Mouse (Mus musculus) frontal cortex, postnatal 14 days (tissue): Measurements from ENCODE around the gene Tnfsf8.
A peak's percentile ranks its signal among the peaks of the same experiment; 100 is the strongest.

Experiments
- DNase-seq, 2 experiments: peaks; one replicate each; pipeline ENCODE4 v3.0.0; 2022; ENCODE audit warnings: low spot score in 2 of 2

Gene Tnfsf8

DNA sequence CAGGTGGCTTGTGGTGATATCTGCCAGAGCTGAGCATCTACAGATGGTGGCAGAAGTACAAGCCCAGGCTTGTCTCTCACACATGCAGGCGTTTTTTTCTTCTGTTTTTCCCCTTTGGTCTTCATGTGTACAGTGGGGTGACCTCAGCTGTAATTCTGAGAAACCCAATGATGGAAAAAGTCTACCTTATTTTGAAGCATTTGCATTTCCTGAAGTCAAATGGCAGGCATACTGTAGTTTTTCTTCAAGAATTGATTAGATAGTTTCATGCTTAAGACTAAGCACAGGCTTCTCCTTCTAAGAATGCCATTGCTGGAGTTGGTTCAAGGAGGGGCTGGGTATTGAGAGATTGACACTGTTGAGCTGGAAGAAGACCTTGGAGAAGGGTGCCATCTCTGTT, 18.9 kb downstream of the Tnfsf8 start:
- DNase-seq = no peak

DNA sequence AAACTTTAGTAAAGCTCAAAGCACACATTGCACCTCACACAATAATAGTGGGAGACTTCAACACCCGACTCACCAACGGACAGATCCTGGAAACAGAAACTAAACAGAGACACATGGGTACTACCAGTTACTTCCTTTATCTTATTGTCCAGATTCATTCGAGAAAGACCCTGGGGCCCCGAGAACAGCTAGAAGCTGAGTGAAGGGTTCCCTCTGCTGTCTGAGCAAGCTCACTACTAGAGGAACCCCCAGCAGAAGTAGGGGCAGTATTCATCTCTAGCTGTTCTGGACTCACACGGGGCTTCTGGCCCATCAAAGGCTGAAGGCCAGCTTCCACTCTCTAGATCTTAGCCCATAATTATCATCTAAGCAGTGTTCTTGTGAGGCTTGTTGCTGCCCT, 20.7 kb downstream of the Tnfsf8 start:
- peak in 1 of 2 experiments; percentile 17 for DNase-seq

DNA sequence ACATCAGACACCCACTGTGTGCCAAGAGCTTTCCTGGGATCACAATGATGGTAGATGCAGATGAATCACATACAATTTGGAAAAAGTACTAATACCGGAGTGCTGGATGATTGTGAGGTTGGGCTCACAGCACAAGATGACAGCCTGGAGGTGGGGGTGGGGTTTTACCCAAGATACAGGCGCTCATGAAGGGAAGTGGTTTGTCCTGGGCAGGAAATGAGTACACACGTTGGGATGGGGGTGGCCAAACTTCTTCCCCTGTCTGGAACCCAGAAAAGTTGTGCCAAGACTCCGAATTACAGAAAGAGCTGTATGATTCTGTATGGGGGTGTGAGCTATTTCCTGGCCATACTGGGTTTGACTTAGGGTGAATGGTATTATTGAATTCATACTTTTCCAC, 38.0 kb downstream of the Tnfsf8 start:
- DNase-seq = no peak

DNA sequence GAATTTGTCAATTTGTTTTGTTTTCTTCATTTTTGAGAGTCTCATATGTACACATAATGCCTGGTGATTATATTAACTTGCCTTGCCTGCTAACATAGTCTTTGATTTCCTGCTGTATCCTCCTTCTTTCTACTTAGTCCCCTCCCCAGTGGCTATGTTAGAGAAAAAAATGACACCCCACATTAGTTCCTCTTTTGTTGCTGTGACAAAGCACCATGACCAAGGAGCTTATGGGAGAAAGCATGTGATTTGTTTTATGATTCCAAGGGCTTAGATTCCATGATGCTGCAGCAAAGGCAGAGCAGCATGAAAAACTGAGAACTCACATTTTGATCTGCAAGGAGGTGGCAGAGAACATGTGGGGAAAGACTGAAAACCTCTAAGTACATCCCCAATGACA, 43.6 kb downstream of the Tnfsf8 start:
- no peak for DNase-seq

DNA sequence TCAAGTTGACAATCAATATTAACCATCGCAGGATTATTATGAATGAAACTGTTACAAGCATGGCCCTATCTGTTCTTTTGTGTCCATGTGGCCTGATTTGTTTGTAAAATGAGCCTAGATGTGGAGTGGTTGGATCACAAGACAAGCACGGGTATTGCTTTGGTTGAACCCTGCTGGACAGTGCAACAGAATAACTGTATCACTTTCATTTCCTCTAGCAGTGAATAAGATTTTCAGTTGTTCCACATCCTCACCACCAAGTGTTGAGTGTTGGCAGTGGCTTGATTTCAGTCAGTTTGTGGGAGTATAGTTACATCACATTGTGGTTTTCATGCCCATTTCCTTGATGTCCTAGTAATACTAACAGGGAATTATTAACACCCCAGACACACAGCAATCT, 45.5 kb downstream of the Tnfsf8 start:
- no peak for DNase-seq

DNA sequence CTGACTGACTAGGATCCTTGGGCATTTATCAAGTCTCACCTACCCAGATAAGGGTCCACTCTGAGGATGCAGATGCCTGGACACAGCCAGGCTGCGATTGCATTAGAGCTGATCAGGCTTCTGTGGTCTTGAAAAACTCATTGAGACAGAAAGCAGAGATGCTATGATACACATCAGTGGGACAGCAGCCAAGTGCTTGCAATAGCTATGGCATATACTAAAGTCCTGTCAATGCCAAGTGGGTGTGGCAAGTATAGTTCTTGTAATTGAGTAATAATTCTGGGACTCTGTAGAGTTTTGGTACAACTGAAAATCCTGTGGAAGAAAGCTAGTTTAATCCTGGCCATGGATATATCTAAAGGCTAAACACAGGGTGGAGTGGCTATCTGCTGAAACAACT, 63.1 kb downstream of the Tnfsf8 start:
- DNase-seq = no peak

DNA sequence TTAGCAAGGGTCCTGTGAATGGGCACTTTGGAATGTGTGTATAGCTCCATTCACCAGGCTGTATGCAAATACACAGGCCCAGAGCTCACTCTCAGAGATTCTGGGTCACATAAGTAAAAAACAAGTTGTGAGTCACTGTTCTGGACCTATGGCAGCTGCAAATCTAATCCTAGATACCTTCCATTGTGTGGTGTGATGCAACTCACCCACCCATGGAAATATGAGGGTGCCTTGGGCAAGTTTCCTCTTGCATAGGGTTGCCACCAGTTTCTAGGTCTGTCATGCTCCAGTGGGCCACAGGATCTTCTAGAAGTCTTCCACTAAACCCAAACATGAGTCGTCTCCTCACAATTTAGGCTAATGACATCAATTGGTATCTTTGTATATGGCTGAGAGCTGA, 64.6 kb downstream of the Tnfsf8 start:
- no peak for DNase-seq

DNA sequence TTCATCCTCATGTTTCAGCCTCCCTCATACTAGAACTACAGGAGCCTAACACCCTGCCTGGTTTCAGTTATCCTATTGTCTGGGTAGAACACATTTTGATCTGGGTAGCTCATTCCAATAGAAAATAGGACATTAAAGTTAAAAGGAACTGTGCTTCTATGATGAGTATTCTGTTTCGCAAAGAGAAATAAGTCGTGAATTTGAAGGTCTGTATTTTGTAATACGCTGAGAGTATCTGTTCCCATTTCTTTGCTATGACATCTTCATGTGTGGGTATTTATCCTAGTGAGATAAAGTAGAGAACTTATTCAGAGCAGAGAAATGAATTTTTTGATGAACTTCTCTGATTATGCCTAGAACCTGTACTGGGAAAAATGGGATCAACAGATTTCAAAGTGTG, 68.8 kb downstream of the Tnfsf8 start:
- DNase-seq = no peak

DNA sequence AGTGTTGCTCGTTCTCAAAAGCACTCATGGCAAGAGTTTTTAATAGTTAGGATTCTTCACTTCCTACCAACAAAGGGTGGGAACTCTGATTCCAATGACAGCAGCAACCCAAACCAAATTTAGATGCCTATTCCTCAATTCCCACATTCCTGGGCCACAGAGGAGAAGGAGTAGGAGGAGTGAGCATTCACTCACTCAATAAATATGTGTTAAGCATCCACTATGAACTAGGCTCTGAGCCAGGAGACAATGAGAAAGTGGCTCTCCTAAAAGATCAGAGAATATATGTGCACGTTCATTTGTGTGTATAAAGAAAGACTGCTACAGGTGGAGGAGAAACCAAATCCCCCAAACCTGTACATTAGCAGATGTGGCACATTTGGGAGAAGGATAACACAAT, 75.7 kb downstream of the Tnfsf8 start:
- DNase-seq = no peak

DNA sequence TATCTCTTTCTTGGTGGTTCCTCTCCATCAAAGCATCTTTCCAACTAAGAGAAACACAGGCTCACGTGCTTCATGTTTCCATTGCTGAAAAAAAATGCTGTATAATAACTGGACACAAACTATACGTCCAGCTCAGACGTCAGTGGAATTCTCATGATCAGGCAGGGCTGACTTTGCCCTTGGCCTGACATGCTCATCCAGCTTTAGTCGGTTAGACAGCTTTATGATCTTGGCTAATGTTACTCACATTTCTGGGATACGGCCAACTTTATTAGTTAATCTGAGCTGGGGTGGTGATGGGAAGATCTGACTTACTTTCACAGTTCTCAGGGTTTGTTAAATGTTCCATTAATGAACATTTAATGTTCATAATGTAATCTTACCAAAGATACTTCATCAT, 77.3 kb downstream of the Tnfsf8 start:
- no peak for DNase-seq

DNA sequence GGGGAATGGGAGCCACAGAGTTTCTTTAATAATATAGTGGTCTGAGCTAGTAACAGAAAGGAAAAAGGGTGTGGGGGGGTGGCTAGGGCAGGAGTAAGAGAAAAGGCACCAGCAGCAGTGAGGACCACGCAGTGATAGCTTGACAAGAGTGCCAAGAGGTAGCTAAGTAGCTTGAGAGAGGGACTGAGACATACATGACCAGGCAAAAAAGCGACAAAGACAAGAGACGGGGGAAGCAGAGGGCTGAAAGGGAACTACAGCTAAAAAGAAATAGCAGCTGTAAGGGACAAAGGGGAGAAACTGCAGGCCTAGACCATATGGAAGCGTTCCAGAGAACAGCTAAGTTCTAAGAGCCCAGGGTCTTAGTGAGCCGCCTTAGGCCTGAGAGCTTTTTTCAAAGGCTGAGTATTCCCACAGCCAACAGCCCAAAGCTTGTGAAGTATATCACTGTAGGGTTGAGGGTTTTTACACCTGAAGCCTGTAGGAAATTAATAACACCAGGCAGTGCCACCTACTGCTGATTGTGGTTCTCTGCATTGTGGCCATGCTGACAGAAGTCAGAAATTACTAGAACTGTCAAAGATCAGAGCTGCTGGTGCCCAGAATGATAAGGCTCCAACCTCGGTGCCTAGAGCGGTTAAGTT, 78.1 kb downstream of the Tnfsf8 start:
- no peak for DNase-seq
